Mouse (Mus musculus) kidney, embryonic 16.5 days (tissue): ENCODE results near the gene Lyrm4. TPM values are rescaled to one million over a fixed set of nuclear protein-coding genes. Genes with fewer than 3 reads are reported as not detected.

Experiments used
- ATAC-seq: fragments of 200-750 bp; cut with Nextera tagmentation; 2 replicates; pipeline ENCODE4 v1.8.0; 2017; ENCODE audit warnings: moderate TSS enrichment; ENCODE audit not compliant: low FRiP score, low TSS enrichment
- H3K27ac ChIP-seq: fragments of 300-500 bp; sonication (generic); 2 replicates; pipeline ENCODE4 v1.5.1; 2014; ENCODE audit warnings: low read length
- H3K27me3 ChIP-seq: fragments of 300-500 bp; sonication (generic); 2 replicates; pipeline ENCODE4 v1.6.1; 2014; ENCODE audit warnings: low read length, control low read depth, mixed read lengths; ENCODE audit not compliant: insufficient read depth
- H3K36me3 ChIP-seq: fragments of 300-500 bp; sonication (generic); 2 replicates; pipeline ENCODE4 v1.6.1; 2014; ENCODE audit warnings: low read length, control low read depth, mixed read lengths; ENCODE audit not compliant: insufficient read depth
- H3K4me1 ChIP-seq: fragments of 300-500 bp; sonication (generic); 2 replicates; pipeline ENCODE4 v1.6.1; 2014; ENCODE audit warnings: low read length, control low read depth, mixed read lengths; ENCODE audit not compliant: insufficient read depth
- H3K4me2 ChIP-seq: fragments of 300-500 bp; sonication (generic); replicated peaks from 2 replicates; pipeline ENCODE4 v1.6.1; 2014; ENCODE audit warnings: low read depth, low read length
- H3K4me3 ChIP-seq: fragments of 300-500 bp; sonication (generic); 2 replicates; pipeline ENCODE4 v1.5.1; 2014; ENCODE audit warnings: mild to moderate bottlenecking, low read length
- H3K9ac ChIP-seq: fragments of 300-500 bp; sonication (generic); replicated peaks from 2 replicates; pipeline ENCODE4 v1.6.1; 2014; ENCODE audit warnings: low read length
- H3K9me3 ChIP-seq: fragments of 300-500 bp; sonication (generic); 2 replicates; pipeline ENCODE4 v1.6.1; 2016; ENCODE audit warnings: low read length, control low read depth
- WGBS: fragments of 180-500 bp; shearing (Covaris S2); extraction: QIAGEN DNeasy Blood & Tissue Kit; methylation state at CpG from one replicate; pipeline ENCODE4 v1.1.7; 2014; 5-methylcytosine and 5-hydroxymethylcytosine counted together
- polyA plus RNA-seq: library from polyadenylated mRNA; unstranded; fragments of >200 nt; fragmentation: Nextera tagmentation; extraction: Ambion mirVana; gene quantifications from 2 replicates; pipeline ENCODE4 v1.2.1, GENCODE M21; 2015

Lyrm4 gene
- polyA plus RNA-seq, 1 experiment from 2014 or later: 26.2 TPM

DNA sequence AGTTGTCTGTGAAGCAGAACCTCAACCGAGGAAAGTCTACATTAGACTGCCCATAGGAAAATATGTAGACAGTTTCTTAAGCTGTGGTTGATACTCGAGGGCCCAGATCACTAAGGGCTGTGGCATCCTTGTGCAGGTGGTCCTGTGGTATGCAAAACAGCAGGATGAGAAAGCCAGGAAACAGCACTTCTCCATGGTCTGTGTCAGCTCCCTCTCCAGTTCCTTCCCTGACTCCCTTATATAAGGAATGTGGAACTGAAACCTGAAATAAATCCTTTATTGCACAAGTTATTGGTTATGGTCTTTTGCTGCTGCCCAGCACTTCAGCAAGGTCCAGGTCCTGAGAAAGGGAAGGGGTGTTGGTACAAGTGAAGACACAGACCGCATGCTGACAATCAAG lies 42.8 kb downstream of the Lyrm4 start:
- Histone ChIP-seq H3K9ac (no peak overlapping the region), H3K27ac (no peak overlapping the region), H3K36me3 (no peaks in the 10 kb centered on the region), H3K27me3 (no peaks in the 10 kb centered on the region), H3K4me2 (no peak overlapping the region), H3K4me3 (no peak overlapping the region), H3K4me1 (no peaks in the 10 kb centered on the region), H3K9me3 (no peaks in the 10 kb centered on the region)
- 86% methylated on average over 3 of the region's 3 CpGs for WGBS
- no peak for ATAC-seq

DNA sequence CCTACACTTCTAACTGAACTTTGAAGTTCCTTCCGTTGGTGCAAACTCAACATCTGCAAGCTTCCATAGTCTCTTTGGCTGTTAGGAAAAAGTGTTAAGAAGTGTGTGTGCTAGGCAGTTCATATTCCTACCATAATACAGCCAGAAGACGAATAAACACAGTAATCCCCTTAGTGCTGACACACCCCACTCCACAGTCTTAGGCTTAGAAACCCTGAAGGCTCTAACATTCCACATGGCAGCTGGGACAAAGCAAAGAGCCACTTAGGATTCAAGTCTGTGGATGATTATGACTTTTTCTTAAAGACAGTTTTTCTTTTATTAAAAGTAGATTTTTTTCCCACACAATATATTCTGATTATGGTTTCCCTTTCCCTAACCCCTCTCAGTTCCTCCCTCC lies 50.6 kb downstream of the Lyrm4 start:
- H3K4me1 ChIP-seq: no peaks in the 10 kb centered on the region
- WGBS: 86% methylated on average over 2 of the region's 2 CpGs
- H3K9ac ChIP-seq: no peak overlapping the region
- H3K36me3 ChIP-seq: no peaks in the 10 kb centered on the region
- H3K9me3 ChIP-seq: no peaks in the 10 kb centered on the region
- no peak for ATAC-seq
- no peak overlapping the region for H3K4me2 ChIP-seq
- no peak overlapping the region for H3K4me3 ChIP-seq
- H3K27ac ChIP-seq: no peak overlapping the region
- no peaks in the 10 kb centered on the region for H3K27me3 ChIP-seq

- Histone ChIP-seq H3K27ac (no peak overlapping the region), H3K27me3 (no peaks in the 10 kb centered on the region), H3K4me2 (no peak overlapping the region), H3K36me3 (no peaks in the 10 kb centered on the region), H3K4me3 (no peak overlapping the region), H3K9me3 (no peaks in the 10 kb centered on the region), H3K4me1 (no peaks in the 10 kb centered on the region), H3K9ac (no peak overlapping the region)
- 74% methylated on average over 2 of the region's 2 CpGs for WGBS
- ATAC-seq: no peak
Observed at GRCm38 (mm10) chr13:36057489-36057888, 59.8 kb downstream of the Lyrm4 start.

DNA sequence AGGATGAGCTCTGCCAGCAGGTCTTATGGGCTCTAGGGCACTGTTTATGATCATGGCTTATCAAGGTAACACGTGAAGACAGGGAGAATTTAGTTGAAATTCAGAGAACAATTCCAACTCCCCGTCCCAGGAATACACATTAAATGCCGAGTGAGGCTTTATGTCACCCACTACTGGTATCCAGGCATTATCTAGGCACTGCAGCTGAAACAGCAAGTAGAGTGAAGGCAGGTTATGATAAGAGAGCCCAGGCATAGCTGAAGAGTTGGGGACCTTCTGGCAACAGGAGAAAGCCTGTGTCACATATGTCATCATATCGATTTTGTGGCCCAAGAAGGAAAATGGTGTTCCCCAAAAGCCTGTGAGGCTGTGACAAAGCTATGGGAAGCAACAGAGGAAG lies 60.4 kb downstream of the Lyrm4 start:
- no peaks in the 10 kb centered on the region for H3K27me3 ChIP-seq
- no peaks in the 10 kb centered on the region for H3K4me1 ChIP-seq
- WGBS: 87% methylated on average over 4 of the region's 4 CpGs
- no peak for ATAC-seq
- no peak overlapping the region for H3K4me2 ChIP-seq
- no peaks in the 10 kb centered on the region for H3K36me3 ChIP-seq
- H3K9ac ChIP-seq: no peak overlapping the region
- H3K4me3 ChIP-seq: no peak overlapping the region
- no peak overlapping the region for H3K27ac ChIP-seq
- H3K9me3 ChIP-seq: no peaks in the 10 kb centered on the region

- WGBS: 90% methylated on average over 1 of the region's 1 CpGs
- no peaks in the 10 kb centered on the region for H3K36me3 ChIP-seq
- H3K4me3 ChIP-seq: no peak overlapping the region
- no peak overlapping the region for H3K9ac ChIP-seq
- no peaks in the 10 kb centered on the region for H3K9me3 ChIP-seq
- no peak overlapping the region for H3K27ac ChIP-seq
- ATAC-seq: no peak
- H3K4me2 ChIP-seq: no peak overlapping the region
- H3K27me3 ChIP-seq: no peaks in the 10 kb centered on the region
- H3K4me1 ChIP-seq: no peaks in the 10 kb centered on the region
Observed at GRCm38 (mm10) chr13:36056509-36056908, 60.8 kb downstream of the Lyrm4 start.

DNA sequence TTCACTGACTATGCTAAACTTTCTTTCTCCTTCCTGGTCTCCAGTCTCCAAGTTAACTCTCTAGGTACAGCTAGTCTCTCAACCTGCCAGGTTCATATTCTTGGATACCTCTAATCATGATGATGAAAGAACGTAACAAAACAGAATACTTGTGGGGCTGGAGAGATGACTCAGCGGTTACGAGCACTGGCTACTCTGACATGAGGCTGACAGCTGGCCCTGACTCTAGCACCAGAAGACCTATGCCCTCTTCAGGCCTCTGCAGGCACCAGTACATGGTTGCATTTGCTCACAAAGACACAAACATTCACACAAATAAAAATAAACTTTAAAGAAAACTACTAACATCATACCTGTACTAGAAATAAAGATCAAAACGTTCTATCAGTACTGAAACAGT lies 81.8 kb downstream of the Lyrm4 start:
- WGBS: 80% methylated on average over 4 of the region's 4 CpGs
- no peaks in the 10 kb centered on the region for H3K9me3 ChIP-seq
- H3K9ac ChIP-seq: no peak overlapping the region
- ATAC-seq: no peak
- no peaks in the 10 kb centered on the region for H3K4me1 ChIP-seq
- no peak overlapping the region for H3K4me3 ChIP-seq
- no peak overlapping the region for H3K4me2 ChIP-seq
- H3K27me3 ChIP-seq: no peaks in the 10 kb centered on the region
- H3K27ac ChIP-seq: no peak overlapping the region
- no peaks in the 10 kb centered on the region for H3K36me3 ChIP-seq

GRCm38 (mm10) chr13:36031959-36032358 lies 85.4 kb downstream of the Lyrm4 start:
- Histone ChIP-seq H3K9ac (no peak overlapping the region), H3K27ac (no peak overlapping the region), H3K4me1 (no peaks in the 10 kb centered on the region), H3K9me3 (no peaks in the 10 kb centered on the region), H3K27me3 (no peaks in the 10 kb centered on the region), H3K4me2 (no peak overlapping the region), H3K36me3 (no peaks in the 10 kb centered on the region), H3K4me3 (no peak overlapping the region)
- WGBS: 70% methylated on average over 9 of the region's 9 CpGs
- ATAC-seq: no peak

- Histone ChIP-seq H3K4me2 (no peak overlapping the region), H3K9ac (no peak overlapping the region), H3K9me3 (no peaks in the 10 kb centered on the region), H3K4me1 (peaks cover 4% of the 10 kb centered on the region), H3K27me3 (no peaks in the 10 kb centered on the region), H3K27ac (no peak overlapping the region), H3K4me3 (no peak overlapping the region), H3K36me3 (no peaks in the 10 kb centered on the region)
- ATAC-seq: peak; percentile 64; the same call in 1 of the 2 replicates
- 61% methylated on average over 10 of the region's 10 CpGs for WGBS
Observed at GRCm38 (mm10) chr13:36019309-36020274, 97.7 kb downstream of the Lyrm4 start.

DNA sequence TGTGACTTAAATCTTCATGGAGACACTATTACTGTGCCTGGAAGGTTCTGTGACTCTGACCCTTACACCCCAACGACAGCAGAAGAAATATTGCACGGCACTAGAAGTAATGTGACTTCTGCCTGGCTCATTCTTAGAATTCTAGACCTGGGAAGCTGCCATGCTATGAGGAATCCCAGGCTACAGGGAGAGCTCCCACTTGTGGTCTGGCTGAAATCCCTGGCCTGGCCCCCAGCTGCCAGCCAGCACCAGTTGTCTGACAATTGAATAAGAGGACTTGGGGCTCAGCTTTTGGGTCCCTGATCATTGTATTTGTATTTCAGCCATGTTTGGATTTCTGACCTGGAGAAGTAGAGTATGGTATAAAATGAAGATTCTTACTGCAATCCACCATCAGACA lies 99.3 kb downstream of the Lyrm4 start:
- Histone ChIP-seq H3K4me3 (no peak overlapping the region), H3K36me3 (no peaks in the 10 kb centered on the region), H3K9me3 (no peaks in the 10 kb centered on the region), H3K9ac (no peak overlapping the region), H3K4me2 (no peak overlapping the region), H3K27me3 (no peaks in the 10 kb centered on the region), H3K4me1 (peaks cover 4% of the 10 kb centered on the region), H3K27ac (no peak overlapping the region)
- WGBS: 68% methylated on average over 2 of the region's 2 CpGs
- no peak for ATAC-seq

- no peaks in the 10 kb centered on the region for H3K9me3 ChIP-seq
- H3K36me3 ChIP-seq: no peaks in the 10 kb centered on the region
- no peak for ATAC-seq
- H3K4me2 ChIP-seq: no peak overlapping the region
- H3K4me3 ChIP-seq: no peak overlapping the region
- H3K27ac ChIP-seq: no peak overlapping the region
- H3K9ac ChIP-seq: no peak overlapping the region
- H3K27me3 ChIP-seq: no peaks in the 10 kb centered on the region
- 68% methylated on average over 3 of the region's 3 CpGs for WGBS
- H3K4me1 ChIP-seq: peaks cover 4% of the 10 kb centered on the region
Observed at GRCm38 (mm10) chr13:36015636-36016035, 101.7 kb downstream of the Lyrm4 start.
